8 mouse cellular contexts compared by ENCODE assay signal in the genomic region with DNA sequence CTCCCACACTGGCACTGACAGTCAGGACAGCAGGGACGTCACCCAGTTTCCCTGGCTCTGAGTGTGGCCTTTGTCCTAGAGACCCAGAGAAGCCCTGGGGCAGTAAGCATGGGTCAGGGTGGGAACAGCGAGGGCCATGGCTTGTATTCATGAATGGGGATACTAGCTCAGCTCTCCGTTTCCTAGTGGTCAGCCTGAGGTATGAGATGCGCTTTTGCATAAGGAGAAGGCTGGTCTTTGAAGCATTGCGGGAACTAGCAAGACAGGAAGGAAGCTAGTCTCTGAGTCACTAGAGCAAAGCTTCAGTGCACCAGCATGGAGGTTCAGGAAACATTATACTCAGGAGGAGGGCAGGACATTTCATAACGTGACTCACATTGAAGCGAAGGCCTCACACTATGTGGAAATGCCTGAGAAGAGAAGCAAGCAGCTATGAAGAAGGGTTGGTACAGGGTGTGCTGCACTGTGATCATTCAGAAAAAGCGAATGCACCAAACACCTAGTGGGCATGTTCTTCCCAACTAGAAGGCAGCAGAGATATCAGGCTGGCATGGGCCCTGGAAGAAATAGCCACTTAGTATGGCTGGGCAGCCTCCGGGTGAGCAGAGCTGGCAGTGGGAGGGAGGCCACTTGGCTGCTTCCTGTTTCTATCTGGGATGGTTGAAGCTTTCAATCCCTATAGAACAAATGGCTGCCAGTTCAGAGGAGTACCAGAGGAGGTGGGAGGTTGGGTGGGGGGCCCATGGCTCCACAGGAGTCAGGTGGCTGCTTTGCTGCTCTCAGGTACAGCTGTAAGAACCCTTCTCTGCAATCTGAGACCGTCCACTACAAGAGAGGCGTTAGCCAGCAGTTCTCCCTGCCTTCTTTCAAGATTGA. TPM values are rescaled to one million over a fixed set of nuclear protein-coding genes. Genes with fewer than 3 reads are reported as not detected.
A peak's percentile ranks its signal among the peaks of the same experiment; 100 is the strongest.
DNase-seq lines count a peak whose midpoint lies in the region; ATAC-seq and TF ChIP-seq lines count a peak whose summit lies in the region.

No protein-coding gene starts in this region.

- H3K27ac ChIP-seq in thymus, adult 2 months (ENCODE audit: control insufficient read depth, insufficient read depth, low read length), result peak overlapping the region; percentile 20; the same call in 1 of the 2 replicates
- peak overlapping the region; percentile 36; the same call in 1 of the 2 replicates for H3K27ac ChIP-seq in intestine, embryonic 15.5 days
- peak overlapping the region; percentile 40 for H3K27ac ChIP-seq in midbrain, embryonic 16.5 days (ENCODE audit: low read length)

- intact Hi-C loops in left cerebral cortex, postnatal 4 days (cut with DNase I), result no loop called here

- peaks cover 11% of the 10 kb centered on the region for H3K4me1 ChIP-seq in thymus, adult 2 months (replicated peaks; ENCODE audit: control insufficient read depth, insufficient read depth, low read length)
- H3K4me1 ChIP-seq in intestine, embryonic 15.5 days (replicated peaks), result peaks cover 4% of the 10 kb centered on the region; the same call in 1 of the 2 replicates
- no peaks in the 10 kb centered on the region for H3K4me1 ChIP-seq in midbrain, embryonic 16.5 days (ENCODE audit: control insufficient read depth, insufficient read depth, low read length)

- peak; percentile 58 for DNase-seq in adrenal gland, adult 2 months
- no peak for DNase-seq in adrenal gland, adult 8-10 months
- no peak for DNase-seq in thymus, adult 2 months
- no peak for DNase-seq in thymus, postnatal 36 days
- no peak for DNase-seq in left cerebral cortex, postnatal 4 days
- no peak for DNase-seq in layer of hippocampus, adult 11-12 months (ENCODE audit: low spot score)

- H3K27me3 ChIP-seq in thymus, adult 2 months (ENCODE audit: control insufficient read depth, insufficient read depth, low read length), result no peaks in the 10 kb centered on the region
- no peaks in the 10 kb centered on the region for H3K27me3 ChIP-seq in intestine, embryonic 15.5 days (replicated peaks)
- H3K27me3 ChIP-seq in midbrain, embryonic 16.5 days (ENCODE audit: control insufficient read depth, insufficient read depth, low read depth, low read length), result no peaks in the 10 kb centered on the region

- H3K4me3 ChIP-seq in thymus, adult 2 months (ENCODE audit: control insufficient read depth, insufficient read depth, low read length), result no peak overlapping the region
- H3K4me3 ChIP-seq in intestine, embryonic 15.5 days (replicated peaks), result no peak overlapping the region
- no peak overlapping the region for H3K4me3 ChIP-seq in midbrain, embryonic 16.5 days (ENCODE audit: low read depth, low read length)

- no peaks in the 10 kb centered on the region for H3K36me3 ChIP-seq in thymus, adult 2 months (ENCODE audit: control insufficient read depth, insufficient read depth, low read length)
- peaks cover 36% of the 10 kb centered on the region for H3K36me3 ChIP-seq in intestine, embryonic 15.5 days
- peaks cover 42% of the 10 kb centered on the region for H3K36me3 ChIP-seq in midbrain, embryonic 16.5 days (ENCODE audit: control insufficient read depth, insufficient read depth, low read length)

- no peak for TF ChIP-seq CTCF in thymus, adult 2 months (IDR thresholded peaks at IDR 0.05; ENCODE audit: borderline replicate concordance, control insufficient read depth, extremely low read depth, insufficient read depth, low read length, poor library complexity)

- peak; percentile 54 for ATAC-seq in intestine, embryonic 15.5 days
- ATAC-seq in midbrain, embryonic 16.5 days, result peak; percentile 32; the same call in 1 of the 2 replicates

- no peak overlapping the region for H3K4me2 ChIP-seq in intestine, embryonic 15.5 days (replicated peaks)
- no peak overlapping the region for H3K4me2 ChIP-seq in midbrain, embryonic 16.5 days (ENCODE audit: low read length)

- no peak for TF ChIP-seq POLR2A in thymus, adult 2 months (IDR thresholded peaks at IDR 0.05; ENCODE audit: control insufficient read depth, extremely low read depth, insufficient read depth, low read length, poor library complexity)

- H3K9ac ChIP-seq in intestine, embryonic 15.5 days, result no peak overlapping the region
- no peak overlapping the region for H3K9ac ChIP-seq in midbrain, embryonic 16.5 days (ENCODE audit: low read depth, low read length)

- no peaks in the 10 kb centered on the region for H3K9me3 ChIP-seq in intestine, embryonic 15.5 days
- H3K9me3 ChIP-seq in midbrain, embryonic 16.5 days (replicated peaks; ENCODE audit: control insufficient read depth, low read length, poor library complexity, severe bottlenecking), result no peaks in the 10 kb centered on the region

- 52% methylated on average over 11 of the region's 11 CpGs for WGBS in thymus, adult 2 months
- 71% methylated on average over 11 of the region's 11 CpGs for WGBS in intestine, embryonic 15.5 days
- 80% methylated on average over 11 of the region's 11 CpGs for WGBS in midbrain, embryonic 16.5 days

RNA-seq across cellular contexts. Expression of a gene that starts 25.4 kb away (rescaled TPM):
- 10 to 100 TPM; 50.6 to 67.6 TPM for total RNA-seq in adrenal gland, adult 2 months (2021)
- 125 and 130 TPM in 2 replicates for polyA plus RNA-seq in adrenal gland, adult 2 months (2012; rRNA removed)
- total RNA-seq in adrenal gland, adult 8-10 months (2022), result 10 to 100 TPM; 75.9 to 85.5 (median 78.3) TPM
- 139 and 151 TPM in 2 replicates for polyA plus RNA-seq in thymus, adult 2 months (2012; rRNA removed)
- polyA plus RNA-seq in intestine, embryonic 15.5 days (2015; fragmentation: Nextera tagmentation; extraction: Ambion mirVana), result 128 and 143 TPM in 2 replicates
- polyA plus RNA-seq in midbrain, embryonic 16.5 days (2015; fragmentation: Nextera tagmentation; extraction: Ambion mirVana), result 117 and 119 TPM in 2 replicates
- total RNA-seq in left cerebral cortex, postnatal 4 days (2021), result 10 to 100 TPM; 65.9 to 68.9 TPM

RNA-seq across cellular contexts. Expression of a gene that starts 27.1 kb away (rescaled TPM):
- total RNA-seq in adrenal gland, adult 2 months (2021), result 10 to 100 TPM; 79.3 to 87.4 TPM
- polyA plus RNA-seq in adrenal gland, adult 2 months (2012; rRNA removed), result 134 and 157 TPM in 2 replicates
- 100 to 1,000 TPM in 2 of 4 experiments, 10 to 100 TPM in 2; 88.5 to 120 (median 98.0) TPM for total RNA-seq in adrenal gland, adult 8-10 months (2022)
- 89.2 and 98.3 TPM in 2 replicates for polyA plus RNA-seq in thymus, adult 2 months (2012; rRNA removed)
- polyA plus RNA-seq in intestine, embryonic 15.5 days (2015; fragmentation: Nextera tagmentation; extraction: Ambion mirVana), result 71.2 and 77.9 TPM in 2 replicates
- 118 and 126 TPM in 2 replicates for polyA plus RNA-seq in midbrain, embryonic 16.5 days (2015; fragmentation: Nextera tagmentation; extraction: Ambion mirVana)
- total RNA-seq in left cerebral cortex, postnatal 4 days (2021), result 100 to 1,000 TPM; 152 to 163 TPM

RNA-seq across cellular contexts. Expression of a gene that starts 33.0 kb away (rescaled TPM):
- total RNA-seq in adrenal gland, adult 2 months (2021), result 10 to 100 TPM; 32.8 to 37.8 TPM
- polyA plus RNA-seq in adrenal gland, adult 2 months (2012; rRNA removed), result 59.7 and 68.0 TPM in 2 replicates
- total RNA-seq in adrenal gland, adult 8-10 months (2022), result 10 to 100 TPM; 33.0 to 42.5 (median 38.2) TPM
- polyA plus RNA-seq in thymus, adult 2 months (2012; rRNA removed), result 92.4 and 107 TPM in 2 replicates
- 34.0 and 36.1 TPM in 2 replicates for polyA plus RNA-seq in intestine, embryonic 15.5 days (2015; fragmentation: Nextera tagmentation; extraction: Ambion mirVana)
- polyA plus RNA-seq in midbrain, embryonic 16.5 days (2015; fragmentation: Nextera tagmentation; extraction: Ambion mirVana), result 54.9 and 63.3 TPM in 2 replicates
- total RNA-seq in left cerebral cortex, postnatal 4 days (2021), result 10 to 100 TPM; 58.5 to 59.1 TPM

RNA-seq across cellular contexts. Expression of a gene that starts 50.9 kb away (rescaled TPM):
- total RNA-seq in adrenal gland, adult 2 months (2021), result 10 to 100 TPM; 30.8 to 33.9 TPM
- polyA plus RNA-seq in adrenal gland, adult 2 months (2012; rRNA removed), result 39.2 and 45.3 TPM in 2 replicates
- total RNA-seq in adrenal gland, adult 8-10 months (2022), result 10 to 100 TPM; 48.5 to 79.6 (median 58.6) TPM
- polyA plus RNA-seq in thymus, adult 2 months (2012; rRNA removed), result 85.0 and 89.0 TPM in 2 replicates
- 39.6 and 42.0 TPM in 2 replicates for polyA plus RNA-seq in intestine, embryonic 15.5 days (2015; fragmentation: Nextera tagmentation; extraction: Ambion mirVana)
- polyA plus RNA-seq in midbrain, embryonic 16.5 days (2015; fragmentation: Nextera tagmentation; extraction: Ambion mirVana), result 75.1 and 78.8 TPM in 2 replicates
- 10 to 100 TPM; 60.2 to 63.0 TPM for total RNA-seq in left cerebral cortex, postnatal 4 days (2021)
